Mouse (Mus musculus) brain, adult 2 months (tissue): ENCODE measurements around the gene Slco1a5.
"Not testable (repeated sequence)": the region's sequence is repeated elsewhere in the genome, so short reads cannot be mapped to it uniquely, and the experiment has no call there.

Experiments used
- DNase-seq: peaks from one replicate; pipeline ENCODE4 v3.0.0; 2011; ENCODE audit warnings: low read depth, low spot score

Gene Slco1a5

GRCm38 (mm10) chr6:142298098-142298497, 24.7 kb downstream of the Slco1a5 start, which contains the start of gene Iapp:
TSS of gene Iapp (plus strand) at chr6:142298423.
- no peak for DNase-seq

- DNase-seq: peak; percentile 9
Measured at GRCm38 (mm10) chr6:142289413-142290118, 33.2 kb downstream of the Slco1a5 start.

- DNase-seq: peak; percentile 3
Measured at GRCm38 (mm10) chr6:142275721-142276442, 46.9 kb downstream of the Slco1a5 start.

GRCm38 (mm10) chr6:142250738-142251307, 72.0 kb downstream of the Slco1a5 start:
- DNase-seq: not testable (repeated sequence)

- DNase-seq: no peak
Measured at GRCm38 (mm10) chr6:142245065-142245464, 77.7 kb downstream of the Slco1a5 start.

- DNase-seq: no peak
Measured at GRCm38 (mm10) chr6:142239468-142239867, 83.3 kb downstream of the Slco1a5 start.

GRCm38 (mm10) chr6:142220138-142220537, 102.6 kb downstream of the Slco1a5 start:
- DNase-seq: peak; percentile 16

GRCm38 (mm10) chr6:142211821-142212220, 111.0 kb downstream of the Slco1a5 start:
- DNase-seq: no peak

- no peak for DNase-seq
Measured at GRCm38 (mm10) chr6:142209749-142210148, 113.0 kb downstream of the Slco1a5 start.

- no peak for DNase-seq
Measured at GRCm38 (mm10) chr6:142208421-142208820, 114.4 kb downstream of the Slco1a5 start, which contains the start of gene Slco1a6. TSS of gene Slco1a6 (minus strand) at chr6:142208521.

- no peak for DNase-seq
Measured at GRCm38 (mm10) chr6:142200524-142200923, 122.3 kb downstream of the Slco1a5 start.

- no peak for DNase-seq
Measured at GRCm38 (mm10) chr6:142194245-142194644, 128.5 kb downstream of the Slco1a5 start.

GRCm38 (mm10) chr6:142191962-142192361, 130.8 kb downstream of the Slco1a5 start:
- no peak for DNase-seq

GRCm38 (mm10) chr6:142187426-142187825, 135.4 kb downstream of the Slco1a5 start:
- DNase-seq: no peak

- DNase-seq: no peak
Measured at GRCm38 (mm10) chr6:142185868-142186415, 136.8 kb downstream of the Slco1a5 start.
